In genomic region chr15:67892066-67892465, GRCm38 (mm10) we compare ENCODE assay signal across 25 mouse cellular contexts.
DNase-seq lines count a peak whose midpoint lies in the region; ATAC-seq and TF ChIP-seq lines count a peak whose summit lies in the region.
"Had no signal": no experiment of that assay in that cellular context is flagged by ENCODE, and none has a peak within 500 bp of the region (broad histone marks: within the 10 kb centered on the region; RNA-seq: fewer than 3 reads in every experiment).

No protein-coding gene starts in this region.

- ATAC-seq in hindbrain, embryonic 13.5 days (ENCODE audit: low FRiP score): no peak
- no peak; the same call in 1 of the 2 replicates for ATAC-seq in midbrain, embryonic 12.5 days (ENCODE audit: low FRiP score, low read depth)
- no peak for ATAC-seq in midbrain, postnatal 0 days (ENCODE audit: low FRiP score)
- ATAC-seq in neural tube, embryonic 12.5 days (ENCODE audit: low FRiP score, low read depth): peak; percentile 17; the same call in 1 of the 2 replicates
- no peak for ATAC-seq in neural tube, embryonic 15.5 days (ENCODE audit: low FRiP score)
- ATAC-seq: Patski had no signal

- no peaks in the 10 kb centered on the region for H3K36me3 ChIP-seq in hindbrain, embryonic 10.5 days
- no peaks in the 10 kb centered on the region for H3K36me3 ChIP-seq in hindbrain, embryonic 13.5 days
- H3K36me3 ChIP-seq in midbrain, embryonic 12.5 days: no peaks in the 10 kb centered on the region
- H3K36me3 ChIP-seq in midbrain, postnatal 0 days (ENCODE audit: insufficient read depth, low read length): no peaks in the 10 kb centered on the region
- H3K36me3 ChIP-seq in neural tube, embryonic 12.5 days: no peaks in the 10 kb centered on the region
- H3K36me3 ChIP-seq in neural tube, embryonic 15.5 days: no peaks in the 10 kb centered on the region
- H3K36me3 ChIP-seq: G1E; heart, embryonic 13.5 days; liver, embryonic 13.5 days had no signal

- no peak for TF ChIP-seq CTCF in midbrain, postnatal 0 days (IDR thresholded peaks at IDR 0.05)

- no peaks in the 10 kb centered on the region for H3K9me3 ChIP-seq in hindbrain, embryonic 10.5 days
- no peaks in the 10 kb centered on the region for H3K9me3 ChIP-seq in hindbrain, embryonic 13.5 days
- H3K9me3 ChIP-seq in midbrain, embryonic 12.5 days: no peaks in the 10 kb centered on the region
- no peaks in the 10 kb centered on the region for H3K9me3 ChIP-seq in midbrain, postnatal 0 days (ENCODE audit: low read length)
- H3K9me3 ChIP-seq in neural tube, embryonic 12.5 days: no peaks in the 10 kb centered on the region
- H3K9me3 ChIP-seq in neural tube, embryonic 15.5 days (replicated peaks): no peaks in the 10 kb centered on the region
- H3K9me3 ChIP-seq: G1E; heart, embryonic 13.5 days; liver, embryonic 13.5 days had no signal

- H3K4me1 ChIP-seq in hindbrain, embryonic 10.5 days (replicated peaks): peaks cover 24% of the 10 kb centered on the region
- peaks cover 6% of the 10 kb centered on the region; the same call in 1 of the 2 replicates for H3K4me1 ChIP-seq in hindbrain, embryonic 13.5 days (replicated peaks)
- peaks cover 11% of the 10 kb centered on the region; the same call in 1 of the 2 replicates for H3K4me1 ChIP-seq in midbrain, embryonic 12.5 days
- no peaks in the 10 kb centered on the region for H3K4me1 ChIP-seq in midbrain, postnatal 0 days (ENCODE audit: insufficient read depth, low read length)
- H3K4me1 ChIP-seq in neural tube, embryonic 12.5 days: 0 out of 2 replicates have a peak, but pooled peaks cover 6% of the 10 kb centered on the region
- peaks cover 4% of the 10 kb centered on the region; the same call in 1 of the 2 replicates for H3K4me1 ChIP-seq in neural tube, embryonic 15.5 days
- H3K4me1 ChIP-seq: heart, embryonic 13.5 days; liver, embryonic 13.5 days had no signal

- WGBS in hindbrain, embryonic 10.5 days: 60% methylated on average over 3 of the region's 3 CpGs
- 34% methylated on average over 3 of the region's 3 CpGs for WGBS in hindbrain, embryonic 13.5 days
- WGBS in midbrain, embryonic 12.5 days: 38% methylated on average over 3 of the region's 3 CpGs
- 47% methylated on average over 3 of the region's 3 CpGs for WGBS in midbrain, postnatal 0 days
- WGBS in neural tube, embryonic 12.5 days: 35% methylated on average over 3 of the region's 3 CpGs
- WGBS in neural tube, embryonic 15.5 days: 31% methylated on average over 3 of the region's 3 CpGs

- H3K27ac ChIP-seq in hindbrain, embryonic 10.5 days: 0 out of 2 replicates have a peak overlapping the region, but pooled peaks have one; percentile 6
- H3K27ac ChIP-seq in hindbrain, embryonic 13.5 days: no peak overlapping the region
- H3K27ac ChIP-seq in midbrain, embryonic 12.5 days (replicated peaks): 0 out of 2 replicates have a peak overlapping the region, but pooled peaks have one; percentile 25
- no peak overlapping the region for H3K27ac ChIP-seq in midbrain, postnatal 0 days (ENCODE audit: low read depth, low read length)
- no peak overlapping the region for H3K27ac ChIP-seq in neural tube, embryonic 12.5 days
- no peak overlapping the region for H3K27ac ChIP-seq in neural tube, embryonic 15.5 days (replicated peaks)
- H3K27ac ChIP-seq: heart, embryonic 13.5 days; liver, embryonic 13.5 days had no signal

- no peaks in the 10 kb centered on the region; the same call in 1 of the 2 replicates for H3K27me3 ChIP-seq in hindbrain, embryonic 10.5 days (ENCODE audit: insufficient read depth, poor library complexity, severe bottlenecking)
- no peaks in the 10 kb centered on the region for H3K27me3 ChIP-seq in hindbrain, embryonic 13.5 days
- H3K27me3 ChIP-seq in midbrain, embryonic 12.5 days: no peaks in the 10 kb centered on the region
- H3K27me3 ChIP-seq in midbrain, postnatal 0 days (ENCODE audit: insufficient read depth, low read length): peaks cover 4% of the 10 kb centered on the region; the same call in 1 of the 2 replicates
- no peaks in the 10 kb centered on the region for H3K27me3 ChIP-seq in neural tube, embryonic 12.5 days (replicated peaks)
- no peaks in the 10 kb centered on the region for H3K27me3 ChIP-seq in neural tube, embryonic 15.5 days (replicated peaks)
- H3K27me3 ChIP-seq: heart, embryonic 13.5 days; liver, embryonic 13.5 days had no signal

- DNase-seq in hindbrain, embryonic 10.5 days (ENCODE audit: low spot score): no peak
- no peak for DNase-seq in midbrain, postnatal 0 days (ENCODE audit: low spot score)
- no peak for DNase-seq in adipocyte (ENCODE audit: low spot score)
- DNase-seq: adrenal gland, postnatal 25 days; cerebellum, adult 2 months; cerebellum, postnatal 14 days; gastrocnemius, postnatal 10 days; heart, postnatal 10 days; kidney, adult 18-20 months; kidney, postnatal 4 days; layer of hippocampus, postnatal 36 days; left cerebral cortex, postnatal 4 days; liver, embryonic 13.5 days; lung, adult 18-20 months; lung, postnatal 10 days; right cerebral cortex, postnatal 14 days; thymus, postnatal 4 days had no signal

- no peak overlapping the region for H3K4me3 ChIP-seq in hindbrain, embryonic 10.5 days
- no peak overlapping the region for H3K4me3 ChIP-seq in hindbrain, embryonic 13.5 days
- H3K4me3 ChIP-seq in midbrain, embryonic 12.5 days: no peak overlapping the region
- H3K4me3 ChIP-seq in midbrain, postnatal 0 days (ENCODE audit: low read depth, low read length): no peak overlapping the region
- no peak overlapping the region for H3K4me3 ChIP-seq in neural tube, embryonic 12.5 days
- H3K4me3 ChIP-seq in neural tube, embryonic 15.5 days (replicated peaks): no peak overlapping the region
- H3K4me3 ChIP-seq: erythroblast, embryonic 14.5 days; heart, embryonic 13.5 days; liver, embryonic 13.5 days had no signal

- H3K4me2 ChIP-seq in hindbrain, embryonic 13.5 days: no peak overlapping the region
- H3K4me2 ChIP-seq in midbrain, embryonic 12.5 days (replicated peaks): no peak overlapping the region
- no peak overlapping the region for H3K4me2 ChIP-seq in midbrain, postnatal 0 days (ENCODE audit: low read depth, low read length, poor library complexity, severe bottlenecking)
- H3K4me2 ChIP-seq in neural tube, embryonic 12.5 days (replicated peaks): no peak overlapping the region
- no peak overlapping the region for H3K4me2 ChIP-seq in neural tube, embryonic 15.5 days
- H3K4me2 ChIP-seq: heart, embryonic 13.5 days; liver, embryonic 13.5 days had no signal

- no peak overlapping the region for H3K9ac ChIP-seq in hindbrain, embryonic 13.5 days
- no peak overlapping the region for H3K9ac ChIP-seq in midbrain, embryonic 12.5 days (replicated peaks)
- no peak overlapping the region for H3K9ac ChIP-seq in midbrain, postnatal 0 days (replicated peaks; ENCODE audit: low read length, poor library complexity, severe bottlenecking)
- no peak overlapping the region for H3K9ac ChIP-seq in neural tube, embryonic 12.5 days
- no peak overlapping the region for H3K9ac ChIP-seq in neural tube, embryonic 15.5 days (replicated peaks)
- H3K9ac ChIP-seq: heart, embryonic 13.5 days; liver, embryonic 13.5 days had no signal

Comparison
In these comparisons a context has a peak if more than half of its experiments do, and no peak if none do; other contexts are left out.
1. H3K27ac ChIP-seq: peak in hindbrain, embryonic 10.5 days (single experiment) and midbrain, embryonic 12.5 days (single experiment); none in hindbrain, embryonic 13.5 days (single experiment), midbrain, postnatal 0 days (single experiment), neural tube, embryonic 12.5 days (single experiment) and neural tube, embryonic 15.5 days (single experiment).